Mouse (Mus musculus): ENCODE measurements around the gene Pkn2.

Gene Pkn2

GRCm38 (mm10) chr3:142743973-142744898 is 137.6 kb downstream of the Pkn2 start:
- DNase-seq (ENCODE audit: low spot score) = no peak

Measured in ovary, postnatal 14 days (tissue).